Mouse (Mus musculus): ENCODE data around the gene Smarca1.

DNA sequence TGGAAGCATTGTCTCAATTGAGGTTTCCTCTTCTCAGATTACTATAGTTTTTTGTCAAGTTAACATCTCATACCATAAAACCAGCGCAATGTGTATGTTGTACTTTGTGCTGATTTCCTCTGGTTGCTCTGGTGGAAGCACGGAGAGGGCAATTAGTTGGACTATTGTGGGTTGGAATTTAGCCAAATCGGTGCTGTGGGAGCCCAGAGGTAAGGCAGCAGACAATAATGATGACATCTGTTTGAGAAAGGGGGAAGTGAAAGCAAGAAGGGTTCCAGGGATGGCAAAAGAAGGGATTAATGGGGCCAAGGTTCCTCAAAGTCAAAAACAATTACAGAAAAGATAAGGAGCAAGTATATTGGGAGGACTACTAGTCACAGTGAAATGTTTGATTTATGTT lies 35.2 kb upstream of the Smarca1 start:
- TF ChIP-seq GATA1 (IDR thresholded peaks at IDR 0.05; ENCODE audit: low read length): no peak
- no peak for TF ChIP-seq TAL1 (IDR thresholded peaks at IDR 0.05; ENCODE audit: low read length)
